Mouse (Mus musculus): ENCODE results near the gene Prelid3b. TPM values are rescaled to one million over a fixed set of nuclear protein-coding genes. Genes with fewer than 3 reads are reported as not detected.
A peak's percentile ranks its signal among the peaks of the same experiment; 100 is the strongest.

Prelid3b gene
- polyA plus RNA-seq, 1 experiment from 2014 or later = 134 TPM

DNA sequence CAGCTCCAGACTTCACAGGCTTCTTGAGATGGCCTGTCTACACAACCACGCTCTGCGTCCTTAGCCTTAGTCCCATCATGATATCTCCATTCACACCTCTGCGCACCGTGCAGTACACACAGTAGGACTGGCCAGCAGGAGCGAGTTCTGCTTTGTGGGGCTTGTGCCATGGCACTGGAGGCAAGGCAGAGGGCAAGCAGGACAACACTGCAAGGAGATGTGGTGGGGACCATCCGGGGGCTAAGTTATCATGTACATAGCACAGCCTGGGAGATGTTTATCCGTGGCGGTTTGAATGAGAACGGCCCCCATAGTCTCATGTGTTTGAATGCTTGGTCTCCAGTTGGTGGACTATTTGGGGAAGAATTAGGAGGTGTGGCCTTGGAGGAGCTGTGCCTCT, 37.9 kb downstream of the Prelid3b start:
- H3K27ac ChIP-seq (replicated peaks; ENCODE audit: low read depth, low read length) = no peak overlapping the region
- no peaks in the 10 kb centered on the region for H3K4me1 ChIP-seq (ENCODE audit: control insufficient read depth, insufficient read depth, low read length)
- 95% methylated on average over 9 of the region's 9 CpGs for WGBS
- no peaks in the 10 kb centered on the region; the same call in none of the 2 replicates for H3K36me3 ChIP-seq (replicated peaks; ENCODE audit: control insufficient read depth, insufficient read depth, low read depth, low read length)
- no peak for ATAC-seq (replicated peaks; ENCODE audit: insufficient number of reproducible peaks, low FRiP score, low TSS enrichment, low read depth)
- no peak overlapping the region for H3K9ac ChIP-seq (replicated peaks; ENCODE audit: low read length)
- no peak overlapping the region for H3K4me2 ChIP-seq (ENCODE audit: low read depth, low read length)
- H3K4me3 ChIP-seq (ENCODE audit: low read depth, low read length) = no peak overlapping the region
- no peaks in the 10 kb centered on the region for H3K9me3 ChIP-seq (replicated peaks; ENCODE audit: control insufficient read depth, low read length)
- no peak for DNase-seq (ENCODE audit: low spot score)
- no peaks in the 10 kb centered on the region for H3K27me3 ChIP-seq (ENCODE audit: control insufficient read depth, insufficient read depth, low read length)

DNA sequence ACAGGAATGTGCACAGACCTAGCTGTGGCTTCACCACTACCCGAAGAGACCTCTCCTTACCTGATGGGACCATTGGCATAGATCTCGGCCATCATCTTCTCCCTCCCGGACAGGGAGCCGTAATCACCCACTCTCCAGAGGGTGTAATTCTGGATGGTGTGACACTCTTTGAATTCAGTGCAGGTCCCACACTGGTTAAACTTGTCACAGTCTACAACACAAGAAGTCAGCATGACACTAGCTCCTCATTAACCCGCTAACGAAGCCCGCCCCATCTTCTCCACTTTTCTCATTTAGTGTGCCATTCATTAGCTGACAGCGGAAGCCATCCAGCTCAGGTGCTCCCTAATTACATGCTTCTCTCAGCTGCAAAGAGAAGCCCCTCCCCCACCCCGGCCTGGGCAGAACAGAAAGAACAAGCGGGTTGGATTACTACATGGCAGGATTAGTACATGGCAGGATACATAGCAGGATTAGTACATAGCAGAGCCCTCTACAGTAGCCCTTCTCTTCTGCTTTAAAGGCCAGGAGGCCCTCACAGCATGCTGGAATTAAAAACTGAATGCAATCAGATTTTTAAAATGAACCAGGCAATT, 43.8 kb downstream of the Prelid3b start:
- H3K36me3 ChIP-seq (replicated peaks; ENCODE audit: control insufficient read depth, insufficient read depth, low read depth, low read length) = peaks cover 3% of the 10 kb centered on the region
- H3K4me1 ChIP-seq (ENCODE audit: control insufficient read depth, insufficient read depth, low read length) = no peaks in the 10 kb centered on the region
- peak; percentile 31 for DNase-seq (ENCODE audit: low spot score)
- WGBS = 77% methylated on average over 10 of the region's 10 CpGs
- H3K9me3 ChIP-seq (replicated peaks; ENCODE audit: control insufficient read depth, low read length) = no peaks in the 10 kb centered on the region
- no peak overlapping the region for H3K4me2 ChIP-seq (ENCODE audit: low read depth, low read length)
- no peak overlapping the region for H3K9ac ChIP-seq (replicated peaks; ENCODE audit: low read length)
- H3K27me3 ChIP-seq (ENCODE audit: control insufficient read depth, insufficient read depth, low read length) = no peaks in the 10 kb centered on the region
- no peak overlapping the region for H3K4me3 ChIP-seq (ENCODE audit: low read depth, low read length)
- no peak; the same call in 1 of the 2 replicates for ATAC-seq (replicated peaks; ENCODE audit: insufficient number of reproducible peaks, low FRiP score, low TSS enrichment, low read depth)
- H3K27ac ChIP-seq (replicated peaks; ENCODE audit: low read depth, low read length) = no peak overlapping the region

DNA sequence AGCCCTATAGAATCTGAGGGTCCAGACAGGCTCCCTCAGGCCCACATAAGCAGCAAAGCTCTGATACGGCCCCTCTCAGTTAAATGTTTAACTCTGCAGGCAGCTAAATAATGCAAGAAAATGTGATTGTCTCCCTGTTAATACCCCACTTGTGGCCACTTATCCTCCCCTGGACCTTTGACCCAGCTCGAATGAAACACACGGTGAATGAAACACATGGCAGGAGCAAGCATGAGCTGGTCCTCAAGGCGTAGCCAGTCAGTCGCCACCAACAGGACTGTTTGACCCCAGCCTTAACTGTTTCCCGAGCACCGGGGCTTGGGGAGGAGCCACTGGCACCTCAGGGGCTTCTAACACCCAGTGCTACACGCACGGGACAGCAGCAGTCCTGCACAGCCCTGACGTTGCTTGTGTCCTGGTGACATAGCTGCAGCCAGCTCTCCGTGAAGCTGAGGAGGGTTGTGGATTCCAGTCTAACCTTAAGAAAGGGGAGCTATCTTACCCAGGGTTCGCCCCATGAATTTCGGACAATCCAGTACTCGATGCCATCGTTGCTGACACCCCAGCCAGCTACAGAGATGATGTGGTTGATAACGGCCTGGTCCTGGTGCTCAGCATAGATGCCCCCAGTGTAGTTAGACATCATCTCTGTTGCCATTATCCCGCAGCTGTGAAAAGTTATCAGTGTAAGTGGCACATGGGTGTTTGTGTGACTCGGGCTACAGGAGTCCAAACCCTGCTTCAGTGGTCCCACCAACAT, 44.6 kb downstream of the Prelid3b start:
- H3K4me2 ChIP-seq (ENCODE audit: low read depth, low read length) = no peak overlapping the region
- H3K9me3 ChIP-seq (replicated peaks; ENCODE audit: control insufficient read depth, low read length) = no peaks in the 10 kb centered on the region
- no peak overlapping the region for H3K4me3 ChIP-seq (ENCODE audit: low read depth, low read length)
- H3K4me1 ChIP-seq (ENCODE audit: control insufficient read depth, insufficient read depth, low read length) = no peaks in the 10 kb centered on the region
- no peak for DNase-seq (ENCODE audit: low spot score)
- peak; percentile 24; the same call in 1 of the 2 replicates for ATAC-seq (replicated peaks; ENCODE audit: insufficient number of reproducible peaks, low FRiP score, low TSS enrichment, low read depth)
- H3K27ac ChIP-seq (replicated peaks; ENCODE audit: low read depth, low read length) = no peak overlapping the region
- H3K36me3 ChIP-seq (replicated peaks; ENCODE audit: control insufficient read depth, insufficient read depth, low read depth, low read length) = peaks cover 3% of the 10 kb centered on the region
- H3K9ac ChIP-seq (replicated peaks; ENCODE audit: low read length) = no peak overlapping the region
- no peaks in the 10 kb centered on the region for H3K27me3 ChIP-seq (ENCODE audit: control insufficient read depth, insufficient read depth, low read length)
- WGBS = 78% methylated on average over 18 of the region's 18 CpGs

DNA sequence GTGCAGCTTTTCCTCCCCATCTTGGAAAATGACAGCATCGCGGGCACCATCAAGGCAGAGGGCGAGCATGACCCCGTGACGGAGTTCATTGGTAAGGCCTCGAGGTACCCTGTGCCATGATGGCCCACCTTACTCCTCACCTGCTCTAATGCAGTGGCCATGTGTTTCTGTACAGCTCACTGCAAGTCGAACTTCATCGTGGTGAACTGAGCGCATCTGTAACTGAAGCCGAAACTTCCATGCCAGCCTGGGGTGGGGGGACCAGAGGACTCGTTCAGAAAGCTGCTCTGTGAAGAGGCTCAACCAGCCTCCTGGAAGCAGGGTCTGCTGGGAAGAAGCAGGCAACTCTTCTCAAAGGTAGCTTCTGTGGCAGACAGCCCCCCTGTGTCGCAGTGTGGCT, 46.0 kb downstream of the Prelid3b start:
- WGBS = 91% methylated on average over 12 of the region's 12 CpGs
- no peak for DNase-seq (ENCODE audit: low spot score)
- H3K27me3 ChIP-seq (ENCODE audit: control insufficient read depth, insufficient read depth, low read length) = no peaks in the 10 kb centered on the region
- H3K36me3 ChIP-seq (replicated peaks; ENCODE audit: control insufficient read depth, insufficient read depth, low read depth, low read length) = peaks cover 5% of the 10 kb centered on the region
- ATAC-seq (replicated peaks; ENCODE audit: insufficient number of reproducible peaks, low FRiP score, low TSS enrichment, low read depth) = no peak
- H3K9me3 ChIP-seq (replicated peaks; ENCODE audit: control insufficient read depth, low read length) = no peaks in the 10 kb centered on the region
- H3K4me2 ChIP-seq (ENCODE audit: low read depth, low read length) = no peak overlapping the region
- no peaks in the 10 kb centered on the region for H3K4me1 ChIP-seq (ENCODE audit: control insufficient read depth, insufficient read depth, low read length)
- H3K9ac ChIP-seq (replicated peaks; ENCODE audit: low read length) = no peak overlapping the region
- no peak overlapping the region for H3K4me3 ChIP-seq (ENCODE audit: low read depth, low read length)
- H3K27ac ChIP-seq (replicated peaks; ENCODE audit: low read depth, low read length) = no peak overlapping the region

DNA sequence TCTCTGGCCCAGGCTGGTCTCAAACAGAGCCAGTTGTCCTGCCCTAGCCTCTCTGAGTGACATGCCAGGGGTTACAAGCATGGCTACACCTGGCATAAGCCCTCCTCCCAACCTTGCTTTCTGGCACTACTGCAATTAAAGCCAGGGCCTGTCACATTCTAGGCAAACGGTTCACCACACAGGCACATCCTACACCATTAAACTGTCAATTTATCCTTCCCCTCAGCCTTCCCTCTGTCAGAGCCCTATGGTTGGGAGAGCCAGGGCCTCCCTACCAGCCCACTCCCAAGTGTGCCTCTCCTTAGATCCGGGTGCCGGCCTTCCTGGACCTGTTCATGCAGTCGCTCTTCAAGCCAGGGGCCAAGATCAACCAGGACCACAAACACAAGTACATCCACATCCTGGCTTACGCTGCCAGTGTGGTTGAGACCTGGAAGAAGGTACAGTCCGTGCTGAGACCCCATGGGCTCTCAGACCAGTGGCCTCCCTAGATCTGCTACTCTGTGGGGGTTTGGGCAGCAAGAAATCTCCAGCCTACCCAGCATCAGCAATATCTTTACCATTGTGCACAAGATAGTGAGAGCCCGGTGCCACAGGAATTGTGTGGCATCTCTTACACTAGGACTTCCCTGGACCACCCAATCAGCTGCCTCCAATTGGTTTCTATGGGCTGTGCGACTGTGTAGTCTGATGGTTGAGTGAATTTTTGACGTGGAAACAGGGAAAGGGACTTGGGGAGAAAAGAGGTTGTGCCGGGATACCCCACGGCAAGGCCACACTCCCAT, 48.4 kb downstream of the Prelid3b start:
- 91% methylated on average over 11 of the region's 11 CpGs for WGBS
- Histone ChIP-seq H3K27me3 (ENCODE audit: control insufficient read depth, insufficient read depth, low read length) (no peaks in the 10 kb centered on the region), H3K9ac (replicated peaks; ENCODE audit: low read length) (no peak overlapping the region), H3K4me2 (ENCODE audit: low read depth, low read length) (no peak overlapping the region), H3K4me1 (ENCODE audit: control insufficient read depth, insufficient read depth, low read length) (no peaks in the 10 kb centered on the region), H3K36me3 (replicated peaks; ENCODE audit: control insufficient read depth, insufficient read depth, low read depth, low read length) (peaks cover 8% of the 10 kb centered on the region), H3K27ac (replicated peaks; ENCODE audit: low read depth, low read length) (no peak overlapping the region), H3K9me3 (replicated peaks; ENCODE audit: control insufficient read depth, low read length) (no peaks in the 10 kb centered on the region), H3K4me3 (ENCODE audit: low read depth, low read length) (no peak overlapping the region)
- DNase-seq (ENCODE audit: low spot score) (no peak), ATAC-seq (replicated peaks; ENCODE audit: insufficient number of reproducible peaks, low FRiP score, low TSS enrichment, low read depth) (no peak)

- no peaks in the 10 kb centered on the region for H3K27me3 ChIP-seq (ENCODE audit: control insufficient read depth, insufficient read depth, low read length)
- DNase-seq (ENCODE audit: low spot score) (no peak), ATAC-seq (replicated peaks; ENCODE audit: insufficient number of reproducible peaks, low FRiP score, low TSS enrichment, low read depth) (no peak)
- no peak overlapping the region for H3K9ac ChIP-seq (replicated peaks; ENCODE audit: low read length)
- WGBS = 91% methylated on average over 6 of the region's 6 CpGs
- no peaks in the 10 kb centered on the region; the same call in 1 of the 2 replicates for H3K4me1 ChIP-seq (ENCODE audit: control insufficient read depth, insufficient read depth, low read length)
- no peak overlapping the region for H3K4me2 ChIP-seq (ENCODE audit: low read depth, low read length)
- no peaks in the 10 kb centered on the region for H3K9me3 ChIP-seq (replicated peaks; ENCODE audit: control insufficient read depth, low read length)
- H3K27ac ChIP-seq (replicated peaks; ENCODE audit: low read depth, low read length) = no peak overlapping the region
- H3K4me3 ChIP-seq (ENCODE audit: low read depth, low read length) = no peak overlapping the region
- H3K36me3 ChIP-seq (replicated peaks; ENCODE audit: control insufficient read depth, insufficient read depth, low read depth, low read length) = peaks cover 8% of the 10 kb centered on the region
These were observed 51.8 kb downstream of the Prelid3b start for GRCm38 (mm10) chr2:174421107-174421506.

- H3K9ac ChIP-seq (replicated peaks; ENCODE audit: low read length) = peak within 1 kb of the TSS; percentile 89
- H3K36me3 ChIP-seq (replicated peaks; ENCODE audit: control insufficient read depth, insufficient read depth, low read depth, low read length) = no peaks in the 10 kb centered on the region
- peak; percentile 88 for ATAC-seq (replicated peaks; ENCODE audit: insufficient number of reproducible peaks, low FRiP score, low TSS enrichment, low read depth)
- no peaks in the 10 kb centered on the region; the same call in 1 of the 2 replicates for H3K4me1 ChIP-seq (ENCODE audit: control insufficient read depth, insufficient read depth, low read length)
- H3K27ac ChIP-seq (replicated peaks; ENCODE audit: low read depth, low read length) = no peak within 1 kb of the TSS
- peak; percentile 99 for DNase-seq (ENCODE audit: low spot score)
- WGBS = 0% methylated on average over 40 of the region's 40 CpGs
- H3K4me2 ChIP-seq (ENCODE audit: low read depth, low read length) = peak within 1 kb of the TSS; percentile 72
- H3K4me3 ChIP-seq (ENCODE audit: low read depth, low read length) = peak within 1 kb of the TSS; percentile 77
- H3K27me3 ChIP-seq (ENCODE audit: control insufficient read depth, insufficient read depth, low read length) = no peaks in the 10 kb centered on the region
- H3K9me3 ChIP-seq (replicated peaks; ENCODE audit: control insufficient read depth, low read length) = no peaks in the 10 kb centered on the region
These were observed 57.1 kb downstream of the Prelid3b start, which contains the start of gene Nelfcd for GRCm38 (mm10) chr2:174415731-174416310. TSS of gene Nelfcd (plus strand) at chr2:174415804.

All from embryonic facial prominence, embryonic 11.5 days (tissue).